Mouse (Mus musculus): ENCODE measurements around the gene Col26a1.
"Not testable (repeated sequence)": the region's sequence is repeated elsewhere in the genome, so short reads cannot be mapped to it uniquely, and the experiment has no call there.

Col26a1 gene

DNA sequence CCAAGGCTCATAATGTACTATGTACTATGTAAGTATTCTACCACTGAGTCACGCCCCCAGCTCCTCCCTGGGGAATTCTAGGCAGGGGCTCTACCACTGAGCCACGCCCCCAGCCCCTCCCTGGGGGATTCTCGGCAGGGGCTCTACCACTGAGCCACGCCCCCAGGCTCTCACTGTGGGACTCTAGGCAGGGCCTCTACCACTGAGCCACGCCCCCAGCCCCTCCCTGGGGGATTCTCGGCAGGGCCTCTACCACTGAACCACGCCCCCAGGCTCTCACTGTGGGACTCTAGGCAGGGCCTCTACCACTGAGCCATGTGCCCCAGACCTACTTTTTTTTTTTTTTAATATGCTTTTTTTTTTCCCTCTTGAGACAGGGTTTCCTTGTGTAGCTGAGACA, 129.8 kb downstream of the Col26a1 start:
- not testable (repeated sequence) for DNase-seq (ENCODE audit: low spot score)

DNA sequence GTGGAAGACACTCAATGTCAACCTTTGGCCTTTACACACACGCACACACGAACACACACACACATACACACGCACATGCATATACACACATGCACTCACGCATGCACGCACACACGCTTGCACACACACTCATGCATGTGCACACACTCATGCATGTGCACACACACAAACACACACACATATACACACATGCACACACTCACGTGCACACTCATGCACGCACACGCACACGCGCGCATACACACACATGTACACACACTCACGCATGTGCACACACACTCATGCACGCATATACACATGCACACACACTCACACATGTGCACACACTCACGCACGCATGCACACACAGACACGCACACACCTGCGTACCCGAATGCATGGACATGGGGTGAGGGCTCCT, 130.9 kb downstream of the Col26a1 start:
- DNase-seq (ENCODE audit: low spot score) = no peak

DNA sequence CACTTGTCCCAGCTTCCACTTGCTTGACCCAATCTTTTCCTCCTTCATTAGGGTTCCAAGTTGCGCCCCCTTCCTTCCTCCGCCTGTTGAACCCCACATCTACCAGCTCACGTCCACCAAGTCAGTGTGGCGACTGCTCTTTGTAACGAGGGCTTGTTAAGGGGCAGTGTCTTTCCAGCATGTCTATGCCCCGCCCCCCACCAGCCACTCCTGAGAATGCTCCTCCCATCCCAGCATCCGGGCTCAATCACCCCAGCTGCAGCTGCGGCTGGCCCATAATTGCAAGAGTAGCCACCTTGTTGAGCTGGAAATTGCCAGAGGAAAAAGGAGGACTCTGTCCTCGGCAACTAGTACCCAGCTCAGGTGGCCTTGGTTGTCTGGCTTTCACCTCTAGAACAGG, 136.4 kb downstream of the Col26a1 start:
- no peak for DNase-seq (ENCODE audit: low spot score)

- no peak for DNase-seq (ENCODE audit: low spot score)
These were observed 144.1 kb downstream of the Col26a1 start for GRCm38 (mm10) chr5:136738918-136739317.

- DNase-seq (ENCODE audit: low spot score) = not testable (repeated sequence)
These were observed 156.7 kb downstream of the Col26a1 start for GRCm38 (mm10) chr5:136726271-136726670.

DNA sequence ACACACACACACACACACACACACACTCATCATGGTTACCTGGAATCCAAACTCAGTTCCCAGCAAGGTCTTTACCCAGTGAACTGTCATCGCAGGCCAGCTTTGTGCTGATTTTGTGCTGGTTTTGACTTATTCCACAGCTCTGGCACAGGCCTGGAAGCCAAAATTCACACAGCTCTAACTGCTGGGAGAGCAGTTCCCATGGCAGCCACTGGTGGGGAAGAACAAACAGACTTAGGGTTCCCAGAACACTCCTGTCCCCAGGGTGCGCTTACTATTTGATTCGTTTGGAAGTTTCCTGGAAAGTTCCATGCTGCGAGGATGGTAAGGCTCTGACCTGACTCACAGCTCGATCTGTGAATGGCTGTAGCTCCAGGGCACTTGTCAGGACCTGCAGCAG, 161.4 kb downstream of the Col26a1 start:
- DNase-seq (ENCODE audit: low spot score) = no peak

GRCm38 (mm10) chr5:136718656-136719055, 164.4 kb downstream of the Col26a1 start:
- no peak for DNase-seq (ENCODE audit: low spot score)

GRCm38 (mm10) chr5:136717573-136717854, 165.5 kb downstream of the Col26a1 start:
- no peak for DNase-seq (ENCODE audit: low spot score)

DNA sequence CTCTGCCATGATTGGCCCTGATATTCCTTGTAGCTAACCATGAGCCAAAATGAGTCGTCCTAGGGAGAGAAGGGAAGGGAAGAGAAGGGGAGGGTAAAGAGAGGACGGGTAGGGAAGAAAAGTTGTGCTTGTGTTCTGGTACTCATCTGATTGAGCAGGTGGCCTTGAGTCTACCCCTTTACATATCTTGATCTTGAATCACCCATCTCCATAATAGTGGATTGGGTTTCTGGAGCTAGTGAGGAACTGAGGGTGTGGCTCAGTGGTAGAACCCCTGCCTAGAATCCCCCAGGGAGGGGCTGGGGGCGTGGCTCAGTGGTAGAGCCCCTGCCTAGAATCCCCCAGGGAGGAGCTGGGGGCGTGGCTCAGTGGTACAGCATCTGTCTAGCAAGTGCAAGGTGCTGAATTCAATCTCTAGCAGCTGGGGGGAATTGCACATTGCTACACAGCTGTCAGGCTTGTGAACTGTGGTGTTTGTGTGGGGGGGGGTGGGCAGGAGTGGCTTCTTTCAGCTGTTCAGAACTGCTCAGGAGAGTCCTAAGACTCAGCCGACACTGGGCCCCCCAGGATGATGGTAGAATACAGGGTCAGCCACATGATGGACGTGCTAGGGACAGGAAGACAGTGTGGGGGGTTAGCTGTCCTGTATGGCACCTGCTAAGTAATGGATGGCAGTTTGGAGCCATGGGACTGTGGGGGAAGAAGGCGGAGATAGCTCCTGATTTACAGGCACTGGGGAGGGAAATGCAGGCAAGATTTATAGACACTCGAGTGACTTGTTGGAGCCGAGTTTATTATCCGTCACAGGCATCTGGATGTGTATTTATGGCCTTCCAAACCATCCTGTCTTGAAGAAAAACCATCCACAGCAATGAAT, 166.1 kb downstream of the Col26a1 start:
- peak; percentile 6 for DNase-seq (ENCODE audit: low spot score)

- DNase-seq (ENCODE audit: low spot score) = peak; percentile 77
These were observed 168.1 kb downstream of the Col26a1 start for GRCm38 (mm10) chr5:136714879-136715278.

DNA sequence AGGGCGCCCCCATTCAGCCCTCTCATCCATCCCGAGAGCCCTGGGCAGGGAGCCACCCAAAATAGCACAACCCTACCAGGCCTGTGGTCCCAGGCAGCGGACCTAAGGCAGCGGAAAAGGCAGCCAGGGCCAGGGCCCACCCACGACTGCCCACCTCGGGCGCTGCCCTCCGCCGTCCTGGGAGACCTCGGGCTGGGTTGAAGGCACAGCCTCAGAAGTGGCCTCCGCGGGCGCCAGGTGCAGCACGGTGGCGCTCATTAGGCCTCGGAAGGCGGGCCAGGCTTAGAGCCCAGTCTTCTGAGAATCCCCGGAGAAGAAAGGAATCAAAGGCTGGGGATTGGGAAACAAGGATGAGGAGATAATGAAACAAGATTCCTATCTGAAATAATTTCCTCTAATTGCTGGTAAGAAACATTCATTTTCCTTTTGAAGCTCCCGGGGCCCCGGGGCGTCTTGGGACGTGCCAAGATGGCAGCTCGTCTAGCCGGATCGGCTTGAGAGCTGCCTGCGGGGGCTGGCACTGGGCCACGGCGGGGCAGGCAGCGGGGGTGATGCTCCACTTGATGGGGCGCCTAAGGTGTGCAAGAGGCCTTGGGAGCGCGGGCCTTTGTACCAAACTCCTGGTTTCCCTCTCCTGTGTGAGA, 168.7 kb downstream of the Col26a1 start:
- DNase-seq (ENCODE audit: low spot score) = peak; percentile 14

DNA sequence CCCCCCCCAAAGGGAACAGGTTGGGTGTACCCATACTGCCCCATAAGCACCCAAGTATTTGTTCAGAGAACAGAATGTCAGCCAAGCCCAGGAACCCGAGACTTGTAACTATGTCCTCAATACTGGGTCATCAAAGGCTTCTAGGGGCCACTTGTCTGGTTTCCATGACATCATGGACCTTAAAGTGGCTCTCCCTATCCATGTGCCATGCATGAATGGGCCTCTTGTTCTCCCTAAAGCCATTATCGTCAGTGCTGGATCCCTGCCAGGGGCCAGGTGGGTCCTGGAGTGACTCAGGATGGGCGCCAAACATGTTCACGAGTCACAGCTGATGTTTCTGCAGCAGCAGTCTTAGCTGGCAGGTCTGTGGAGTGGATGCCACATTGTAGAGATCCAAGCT, 172.3 kb downstream of the Col26a1 start:
- no peak for DNase-seq (ENCODE audit: low spot score)

GRCm38 (mm10) chr5:136708116-136708515, 174.9 kb downstream of the Col26a1 start:
- no peak for DNase-seq (ENCODE audit: low spot score)

GRCm38 (mm10) chr5:136706803-136707202, 176.2 kb downstream of the Col26a1 start:
- DNase-seq (ENCODE audit: low spot score) = peak; percentile 94

DNA sequence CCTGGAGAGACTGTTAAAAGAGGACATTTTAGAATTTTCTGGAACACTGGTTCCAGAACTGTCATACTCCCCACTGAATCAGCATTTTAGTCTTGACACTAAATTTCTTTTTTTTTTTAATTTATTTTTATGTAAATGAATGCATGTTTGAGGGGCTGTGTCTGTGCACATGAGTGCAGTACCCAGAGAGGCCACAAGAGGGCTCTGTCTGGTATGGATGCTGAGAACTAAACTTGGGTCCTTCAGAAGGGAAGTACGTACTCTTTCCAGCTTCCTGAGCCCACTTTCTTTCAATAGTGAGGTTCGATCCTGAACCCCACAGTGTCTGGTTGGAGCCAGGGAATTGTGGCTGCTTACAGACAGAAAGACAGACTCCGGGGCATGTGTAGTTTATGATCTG, 177.5 kb downstream of the Col26a1 start:
- DNase-seq (ENCODE audit: low spot score) = no peak

GRCm38 (mm10) chr5:136704151-136704550, 178.9 kb downstream of the Col26a1 start:
- DNase-seq (ENCODE audit: low spot score) = no peak

- peak; percentile 73 for DNase-seq (ENCODE audit: low spot score)
These were observed 179.3 kb downstream of the Col26a1 start for GRCm38 (mm10) chr5:136703751-136704150.

DNA sequence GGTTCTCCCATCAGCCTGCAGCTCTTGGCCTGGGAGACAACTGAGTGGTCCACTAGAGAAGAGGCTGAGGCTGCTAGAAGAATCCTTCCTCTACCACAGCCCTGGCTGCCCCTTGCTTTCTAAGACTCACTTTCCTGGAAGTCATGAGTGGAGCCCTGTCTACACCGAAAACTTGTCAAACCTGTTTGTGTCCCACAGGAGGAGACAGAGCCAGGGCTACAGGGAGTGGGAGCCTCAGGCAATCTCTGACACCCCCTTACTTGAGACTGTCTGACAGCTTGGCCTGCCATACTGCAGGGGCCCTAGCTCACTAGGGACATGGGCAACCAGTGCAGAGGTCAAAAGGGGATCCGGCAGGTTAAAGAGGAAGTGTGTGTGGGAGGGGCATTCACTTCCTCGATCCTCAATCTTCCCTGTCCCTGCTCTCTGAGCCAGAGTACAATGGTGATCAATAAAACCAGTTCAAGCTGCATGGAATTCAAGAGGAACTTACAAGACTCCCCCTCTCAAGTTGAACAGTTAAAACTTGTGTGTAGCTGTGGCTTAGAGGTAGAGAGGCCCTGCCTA, 180.8 kb downstream of the Col26a1 start:
- peak; percentile 17 for DNase-seq (ENCODE audit: low spot score)

GRCm38 (mm10) chr5:136697618-136698017, 185.4 kb downstream of the Col26a1 start:
- no peak for DNase-seq (ENCODE audit: low spot score)

- DNase-seq (ENCODE audit: low spot score) = no peak
These were observed 186.5 kb downstream of the Col26a1 start for GRCm38 (mm10) chr5:136696516-136696915.

GRCm38 (mm10) chr5:136694976-136695375, 188.0 kb downstream of the Col26a1 start:
- DNase-seq (ENCODE audit: low spot score) = no peak

- no peak for DNase-seq (ENCODE audit: low spot score)
These were observed 189.6 kb downstream of the Col26a1 start for GRCm38 (mm10) chr5:136693418-136693817.

DNA sequence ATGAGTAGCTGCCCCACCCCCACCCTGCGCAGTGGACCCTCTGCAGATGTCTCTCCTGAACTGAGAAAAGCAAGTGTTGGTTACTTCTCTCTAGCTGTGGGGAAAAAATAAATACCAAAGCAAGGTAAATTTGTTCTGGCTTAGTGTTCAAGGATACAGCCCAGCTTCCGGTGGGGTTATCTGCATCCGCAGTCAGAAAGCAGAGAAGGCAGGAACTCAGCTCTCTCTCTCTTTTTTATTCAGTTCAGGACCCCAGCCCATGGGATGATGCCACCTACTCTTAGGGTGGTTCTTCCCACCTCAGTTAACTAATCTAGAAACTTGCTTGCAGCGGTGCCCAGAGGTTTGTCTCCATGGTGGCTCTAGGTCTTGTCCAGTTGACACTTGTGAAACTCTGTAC, 190.2 kb downstream of the Col26a1 start, which contains the start of gene Myl10:
Myl10 (plus strand) TSS at position 363 of the 400 bp plus-strand sequence.
- no peak for DNase-seq (ENCODE audit: low spot score)
